Mouse (Mus musculus): ENCODE data around the gene Tmem126b. TPM values are rescaled to one million over a fixed set of nuclear protein-coding genes. Genes with fewer than 3 reads are reported as not detected.

Gene Tmem126b
- polyA plus RNA-seq, 1 experiment = 3.9 TPM

GRCm38 (mm10) chr7:90427006-90427405, 48.8 kb downstream of the Tmem126b start:
- no peaks in the 10 kb centered on the region for H3K36me3 ChIP-seq (ENCODE audit: control insufficient read depth, insufficient read depth, low read length)
- no peak for DNase-seq (ENCODE audit: low read depth in 1 of 2, low spot score in 2 of 2)
- no peak overlapping the region for H3K4me3 ChIP-seq (ENCODE audit: extremely low read depth, insufficient read depth, insufficient read length)
- H3K4me1 ChIP-seq (ENCODE audit: control insufficient read depth, insufficient read depth, insufficient read length) = no peaks in the 10 kb centered on the region
- H3K27ac ChIP-seq (ENCODE audit: insufficient read depth, low read length) = no peak overlapping the region
- no peaks in the 10 kb centered on the region for H3K27me3 ChIP-seq (ENCODE audit: control insufficient read depth, insufficient read depth, low read length)
- WGBS = 79% methylated on average over 9 of the region's 9 CpGs
- no peak for TF ChIP-seq POLR2A (IDR thresholded peaks at IDR 0.05; ENCODE audit: low read depth, low read length)
- no peak for TF ChIP-seq CTCF (IDR thresholded peaks at IDR 0.05; ENCODE audit: extremely low read depth, insufficient read depth, insufficient read length, insufficient replicate concordance)

- Histone ChIP-seq H3K4me1 (ENCODE audit: control insufficient read depth, insufficient read depth, insufficient read length) (no peaks in the 10 kb centered on the region), H3K27ac (ENCODE audit: insufficient read depth, low read length) (no peak within 1 kb of the TSS), H3K4me3 (ENCODE audit: extremely low read depth, insufficient read depth, insufficient read length) (peak within 1 kb of the TSS; percentile 32), H3K27me3 (ENCODE audit: control insufficient read depth, insufficient read depth, low read length) (no peaks in the 10 kb centered on the region), H3K36me3 (ENCODE audit: control insufficient read depth, insufficient read depth, low read length) (no peaks in the 10 kb centered on the region)
- TF ChIP-seq CTCF (IDR thresholded peaks at IDR 0.05; ENCODE audit: extremely low read depth, insufficient read depth, insufficient read length, insufficient replicate concordance) (no peak), POLR2A (IDR thresholded peaks at IDR 0.05; ENCODE audit: low read depth, low read length) (no peak)
- WGBS = 35% methylated on average over 29 of the region's 29 CpGs
- DNase-seq (ENCODE audit: low read depth in 1 of 2, low spot score in 2 of 2) = peak; percentile 16 to 27
Measured at GRCm38 (mm10) chr7:90426020-90427001, 49.5 kb downstream of the Tmem126b start, which contains the start of gene Ccdc89. Gene Ccdc89 (plus strand): TSS chr7:90426577.

Other genes with a start within 250 kb of the Tmem126b start
- not detected in 2 replicates for gene Ccdc83, start 210.2 kb downstream of the Tmem126b start, polyA plus RNA-seq (2012; rRNA removed)
- gene Sytl2, start 173.7 kb downstream of the Tmem126b start, polyA plus RNA-seq (2012; rRNA removed) = 1.2 and 1.4 TPM in 2 replicates
- not detected in 2 replicates for gene Ccdc89, start 49.4 kb downstream of the Tmem126b start, polyA plus RNA-seq (2012; rRNA removed)
- 39.4 and 59.1 TPM in 2 replicates for gene Crebzf, start 33.3 kb downstream of the Tmem126b start, polyA plus RNA-seq (2012; rRNA removed)
- 4.2 and 5.2 TPM in 2 replicates for gene Tmem126a, start 18.8 kb downstream of the Tmem126b start, polyA plus RNA-seq (2012; rRNA removed)
- 1.7 and 2.1 TPM in 2 replicates for gene Dlg2, start 671 bp upstream of the Tmem126b start, polyA plus RNA-seq (2012; rRNA removed)

Measured in spleen, adult 2 months (tissue).